Mouse (Mus musculus) CD4-positive helper T cell, adult 2 months (primary cell): ENCODE results near the gene Kcnj12.

Source experiments
- DNase-seq: peaks from one replicate; pipeline ENCODE4 v3.0.0-alpha.2; 2012; ENCODE audit warnings: low read depth, missing footprints, low spot score

The Kcnj12 gene

GRCm38 (mm10) chr11:61024996-61025395 lies 2.6 kb downstream of the Kcnj12 start:
- no peak for DNase-seq

DNA sequence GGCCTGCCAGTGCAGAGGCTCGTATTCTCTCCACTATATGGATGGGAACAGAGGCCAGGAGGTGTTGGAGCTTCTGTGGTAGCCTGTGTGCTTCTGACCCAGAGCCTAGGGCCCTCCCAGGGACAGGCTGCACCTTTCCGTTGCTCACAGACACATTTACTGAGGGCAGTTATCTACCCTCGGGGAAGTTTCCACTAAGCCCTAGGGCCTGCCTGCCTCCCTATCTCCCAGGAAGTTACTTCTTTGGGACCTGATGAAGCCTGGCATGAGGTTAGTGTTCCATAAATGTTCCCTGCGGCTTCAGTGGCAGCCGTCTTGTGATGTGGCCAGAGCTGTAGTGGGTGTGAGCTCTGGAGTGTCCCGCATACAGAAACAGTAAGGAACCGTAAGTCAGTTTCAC lies 3.2 kb downstream of the Kcnj12 start:
- DNase-seq = no peak

DNA sequence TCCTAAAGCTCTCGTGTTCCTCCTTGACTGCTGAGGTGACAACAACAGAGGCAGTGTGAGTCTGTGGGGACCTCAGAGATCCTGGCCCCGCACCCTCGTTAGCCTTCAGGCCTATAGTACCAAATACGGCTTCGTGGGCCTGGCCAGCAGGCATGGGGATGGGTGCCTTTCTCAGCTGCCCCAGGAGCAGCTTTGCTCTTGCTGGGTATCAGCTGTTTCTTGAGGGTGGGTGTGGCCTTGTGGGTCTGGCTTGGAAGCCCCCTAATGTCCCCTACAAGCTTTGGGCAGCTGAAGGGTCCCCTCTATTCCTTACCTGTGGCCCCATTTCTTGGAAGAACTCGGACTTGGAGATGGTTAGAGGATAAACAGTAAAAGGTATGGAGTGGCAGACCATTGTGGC lies 4.0 kb downstream of the Kcnj12 start:
- DNase-seq = no peak

DNA sequence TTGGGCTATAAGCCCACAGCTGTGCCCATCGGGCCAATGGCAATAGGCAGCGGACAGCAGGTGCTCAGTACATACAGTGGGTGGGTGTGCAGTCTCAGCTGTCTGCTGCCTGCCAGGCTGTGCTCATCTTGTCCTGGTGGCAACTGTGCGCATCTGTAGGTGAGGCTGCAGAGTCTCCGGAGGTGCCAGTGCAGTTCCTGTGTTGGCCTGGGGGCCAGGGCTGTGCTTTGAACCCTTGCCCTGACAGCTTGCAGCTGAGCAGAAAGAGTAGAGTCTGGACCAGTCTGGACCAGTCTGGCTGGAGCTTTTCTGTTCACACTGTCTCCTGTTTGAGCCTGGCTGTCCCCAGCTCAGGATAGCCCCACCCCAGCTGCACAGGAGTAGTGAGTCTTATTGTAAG lies 4.8 kb downstream of the Kcnj12 start:
- DNase-seq = no peak

- DNase-seq = no peak
Measured at GRCm38 (mm10) chr11:61028211-61028950, 6.0 kb downstream of the Kcnj12 start.

DNA sequence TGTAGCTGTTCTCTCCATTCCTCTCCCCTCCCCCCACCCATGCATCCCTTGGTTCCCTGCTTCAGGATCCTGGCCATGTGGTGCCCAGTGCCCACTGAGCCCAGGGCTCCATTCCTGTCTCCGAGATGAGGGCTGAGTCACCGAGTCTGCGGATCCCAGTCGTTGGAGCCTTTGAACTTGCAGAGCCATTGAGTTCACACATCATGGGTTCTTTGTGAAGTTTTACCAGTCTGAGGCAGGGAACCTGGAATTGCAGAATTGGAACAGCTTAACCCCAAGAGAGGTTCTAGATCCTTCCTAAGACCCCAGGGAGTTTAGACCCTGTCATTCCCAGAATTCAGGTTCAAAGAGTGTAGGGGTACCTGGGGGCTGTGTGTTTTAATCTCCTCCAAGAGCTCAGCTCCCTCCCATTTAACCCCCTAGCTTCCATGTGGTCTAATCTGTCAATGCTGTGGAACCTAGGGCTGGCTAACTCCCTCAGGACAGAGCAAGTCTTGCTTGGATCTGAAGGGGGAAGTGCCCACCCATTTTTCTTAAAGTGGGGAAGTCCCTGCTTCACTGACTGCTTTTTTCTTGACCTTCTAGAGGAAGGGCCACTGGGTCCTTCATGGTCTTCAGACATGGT lies 6.9 kb downstream of the Kcnj12 start:
- DNase-seq = no peak

DNA sequence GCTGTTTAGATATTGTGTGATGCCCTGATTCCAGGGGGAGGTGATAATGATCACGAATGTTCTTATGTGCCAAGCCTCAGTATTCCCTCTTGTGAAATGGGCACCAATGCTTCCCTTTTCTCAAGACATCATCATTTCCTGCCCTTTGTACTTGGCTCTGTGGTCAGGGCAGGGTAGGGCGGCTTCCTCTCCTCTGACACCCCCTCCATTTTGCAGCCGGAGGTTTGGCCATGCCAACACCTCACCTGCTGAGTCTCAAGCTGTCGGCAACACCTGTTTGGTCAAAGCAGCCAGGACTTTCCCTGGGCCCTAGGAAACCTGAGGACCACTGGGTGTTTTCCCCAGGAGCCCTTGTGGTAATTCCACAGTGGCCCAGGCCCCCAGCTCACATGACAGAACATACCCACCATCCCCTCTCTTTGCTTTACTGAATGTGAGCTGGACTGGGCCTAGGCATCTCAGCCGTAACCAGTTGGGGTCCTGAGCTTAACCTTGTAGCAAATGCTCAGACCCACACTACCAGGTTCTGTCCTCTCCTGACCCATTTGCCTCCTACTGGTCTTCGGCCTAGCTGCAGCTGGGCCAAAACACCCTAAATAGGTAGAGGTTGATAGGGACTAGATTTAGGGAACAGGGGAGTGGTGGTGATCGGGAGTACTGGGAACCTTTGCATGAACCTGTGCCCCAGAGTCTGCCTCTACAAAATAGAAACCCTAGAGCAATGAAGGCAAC lies 7.7 kb downstream of the Kcnj12 start:
- peak; percentile 18 for DNase-seq

DNA sequence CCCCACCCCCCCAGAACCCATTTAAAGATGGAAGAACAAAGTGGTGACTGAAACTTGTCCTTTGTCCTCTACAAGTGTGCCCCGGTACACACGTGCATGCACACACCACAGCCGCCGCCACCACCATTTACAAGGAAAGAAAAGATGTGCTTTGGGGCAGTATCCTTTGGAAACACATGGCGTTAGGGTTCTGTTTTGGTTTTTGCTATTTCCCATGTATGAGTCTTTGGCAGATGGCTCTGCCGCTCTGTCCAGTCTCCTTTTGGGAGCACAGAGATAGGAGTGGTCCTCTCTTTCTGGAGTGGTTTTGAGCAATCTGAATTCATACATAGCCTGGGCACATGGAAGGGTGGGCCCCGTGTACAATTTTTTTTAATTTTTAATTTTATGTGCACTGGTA lies 8.8 kb downstream of the Kcnj12 start:
- DNase-seq = no peak

- DNase-seq = no peak
Measured at GRCm38 (mm10) chr11:61031658-61032445, 9.5 kb downstream of the Kcnj12 start.

DNA sequence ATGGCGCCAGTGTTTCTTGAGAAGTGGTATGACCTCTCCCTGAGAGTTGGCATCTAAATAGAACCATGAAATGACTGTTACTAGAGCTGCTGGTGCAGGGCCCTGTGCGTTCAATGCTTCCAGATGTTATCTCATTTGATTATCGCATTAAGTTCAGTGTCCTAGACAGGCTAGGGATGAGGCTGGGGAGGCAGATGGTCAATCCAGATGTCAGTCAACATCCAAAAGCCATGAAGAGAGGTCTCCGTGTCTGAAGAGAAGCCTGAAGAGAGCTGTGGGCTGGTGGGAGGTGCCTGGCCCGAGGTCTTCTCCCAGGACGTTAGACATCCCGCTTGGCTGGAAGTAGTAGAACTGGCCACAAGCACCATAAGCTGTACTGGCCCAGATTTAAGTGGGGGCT lies 10.1 kb downstream of the Kcnj12 start:
- DNase-seq = no peak

DNA sequence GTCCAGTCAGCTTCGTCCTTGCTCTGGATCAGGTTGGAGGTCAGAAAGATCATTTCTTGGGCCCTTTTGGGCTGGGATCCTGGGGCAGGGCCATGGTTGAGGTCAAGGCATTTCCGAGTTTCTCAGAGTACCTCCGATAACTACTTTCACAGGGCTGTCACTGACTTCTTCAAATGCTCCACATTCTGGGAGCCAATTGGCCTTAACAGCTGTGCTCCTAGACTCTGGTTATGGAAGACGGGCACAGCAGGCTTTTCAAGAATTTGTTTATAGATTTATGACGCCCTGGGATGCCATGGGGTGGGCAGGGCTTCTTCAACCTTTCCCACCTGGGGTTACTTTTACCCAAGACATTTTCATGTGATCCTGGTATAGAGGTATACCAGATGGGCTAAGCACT lies 10.8 kb downstream of the Kcnj12 start:
- DNase-seq = no peak

- DNase-seq = no peak
Measured at GRCm38 (mm10) chr11:61036639-61037038, 14.3 kb downstream of the Kcnj12 start.

- DNase-seq = no peak
Measured at GRCm38 (mm10) chr11:61038277-61038782, 16.0 kb downstream of the Kcnj12 start.

- DNase-seq = no peak
Measured at GRCm38 (mm10) chr11:61040856-61041652, 18.7 kb downstream of the Kcnj12 start.

DNA sequence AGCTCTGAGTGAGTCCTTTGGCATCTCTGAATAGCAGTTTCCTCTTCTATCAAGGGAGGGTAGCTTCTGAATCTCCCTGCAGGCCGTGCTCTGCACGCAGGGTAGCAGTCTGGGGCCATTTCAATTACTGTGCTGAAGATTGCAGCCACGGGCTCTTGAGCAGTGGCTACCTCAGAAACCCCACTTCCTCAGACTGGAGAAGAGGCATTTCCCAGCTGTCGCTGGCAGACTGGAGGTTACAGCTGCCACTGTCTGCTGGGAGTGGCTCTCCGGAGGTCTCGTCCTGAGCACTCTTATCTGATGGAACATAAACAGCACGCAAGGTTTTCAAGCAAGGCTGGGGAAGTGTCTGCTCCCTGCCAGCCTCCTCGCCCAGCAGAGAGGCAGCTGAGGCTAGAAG lies 20.2 kb downstream of the Kcnj12 start:
- DNase-seq = no peak

- DNase-seq = no peak
Measured at GRCm38 (mm10) chr11:61043055-61043992, 21.0 kb downstream of the Kcnj12 start.

GRCm38 (mm10) chr11:61044741-61045140 lies 22.4 kb downstream of the Kcnj12 start:
- no peak for DNase-seq

- DNase-seq = no peak
Measured at GRCm38 (mm10) chr11:61047441-61047840, 25.1 kb downstream of the Kcnj12 start.

- DNase-seq = no peak
Measured at GRCm38 (mm10) chr11:61051151-61051550, 28.8 kb downstream of the Kcnj12 start.

DNA sequence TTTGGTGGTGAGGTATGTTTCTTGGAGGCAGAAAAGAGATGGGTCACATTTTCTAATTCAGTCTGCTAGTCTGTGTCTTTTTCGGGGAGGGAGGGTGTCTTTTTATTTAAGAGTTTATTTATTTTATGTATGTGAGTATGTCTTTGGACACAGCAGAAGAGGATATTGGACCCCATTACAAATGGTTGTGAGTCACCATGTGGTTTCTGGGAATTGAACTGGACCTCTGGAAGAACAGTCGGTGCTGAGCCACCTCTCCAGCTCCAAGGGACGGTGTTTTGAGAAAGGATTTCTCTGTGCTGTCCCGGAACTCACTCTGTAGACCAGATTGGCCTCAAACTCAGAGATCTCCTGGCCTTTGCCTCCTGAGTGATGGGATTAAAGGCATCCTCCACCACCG lies 34.5 kb downstream of the Kcnj12 start:
- DNase-seq = no peak
